Mouse (Mus musculus): ENCODE results near the gene Hspbap1. TPM values are rescaled to one million over a fixed set of nuclear protein-coding genes. Genes with fewer than 3 reads are reported as not detected.

The Hspbap1 gene
- polyA plus RNA-seq, 1 experiment from 2014 or later: 19.9 TPM

DNA sequence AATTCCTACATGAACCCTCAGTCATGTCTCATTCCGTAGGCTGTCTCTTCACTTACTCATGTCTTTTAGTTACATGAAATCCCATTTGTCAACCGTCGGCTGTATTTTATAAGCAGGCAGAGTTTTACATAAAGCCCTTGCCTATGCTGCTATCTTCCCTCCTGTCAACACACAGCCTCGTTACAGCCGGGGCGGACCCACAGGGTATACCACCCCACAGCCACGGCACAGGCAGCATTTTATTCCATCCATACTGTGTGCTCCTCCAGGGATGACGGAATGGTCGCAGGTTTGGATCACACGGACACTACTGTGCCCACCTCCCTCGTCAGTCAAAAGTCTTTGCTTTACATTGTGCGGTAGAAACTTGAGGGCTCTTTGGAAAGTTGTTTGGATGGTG, 29.8 kb upstream of the Hspbap1 start:
- DNase-seq (ENCODE audit: low spot score) (no peak), ATAC-seq (replicated peaks; ENCODE audit: low FRiP score, low TSS enrichment, low read depth) (no peak)
- Histone ChIP-seq H3K9ac (ENCODE audit: low read length) (no peak overlapping the region), H3K4me2 (ENCODE audit: low read length) (no peak overlapping the region), H3K4me3 (ENCODE audit: low read depth, low read length) (no peak overlapping the region), H3K9me3 (ENCODE audit: control insufficient read depth, low read length) (no peaks in the 10 kb centered on the region), H3K4me1 (replicated peaks; ENCODE audit: control insufficient read depth, insufficient read depth, low read length) (no peaks in the 10 kb centered on the region), H3K36me3 (ENCODE audit: control insufficient read depth, insufficient read depth, low read length) (no peaks in the 10 kb centered on the region), H3K27ac (ENCODE audit: low read depth) (no peak overlapping the region), H3K27me3 (replicated peaks; ENCODE audit: control insufficient read depth, insufficient read depth, low read length) (no peaks in the 10 kb centered on the region)
- WGBS: 73% methylated on average over 12 of the region's 12 CpGs

DNA sequence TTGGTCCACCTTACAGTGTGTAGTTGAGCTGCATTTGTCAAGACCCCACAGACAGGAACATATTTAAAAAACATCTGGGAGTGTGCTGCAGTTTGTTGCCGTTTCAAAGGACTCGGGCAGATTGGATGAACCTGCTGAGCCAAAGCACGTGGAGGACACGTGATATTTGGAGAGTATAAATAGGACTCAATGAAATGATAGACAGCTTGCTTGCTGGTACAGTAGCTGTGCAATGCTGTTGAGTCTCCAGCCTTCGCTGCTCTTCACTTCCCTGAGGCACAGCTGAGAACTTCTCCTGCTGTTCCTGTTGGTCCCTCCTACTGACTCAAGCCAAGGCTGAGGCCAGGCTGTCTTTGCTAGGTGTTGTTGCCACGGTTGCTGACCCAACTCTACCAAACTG, 29.2 kb upstream of the Hspbap1 start:
- H3K27me3 ChIP-seq (replicated peaks; ENCODE audit: control insufficient read depth, insufficient read depth, low read length): no peaks in the 10 kb centered on the region
- 80% methylated on average over 6 of the region's 6 CpGs for WGBS
- no peak overlapping the region for H3K4me2 ChIP-seq (ENCODE audit: low read length)
- no peak overlapping the region for H3K27ac ChIP-seq (ENCODE audit: low read depth)
- H3K9ac ChIP-seq (ENCODE audit: low read length): no peak overlapping the region
- no peaks in the 10 kb centered on the region for H3K9me3 ChIP-seq (ENCODE audit: control insufficient read depth, low read length)
- DNase-seq (ENCODE audit: low spot score) (no peak), ATAC-seq (replicated peaks; ENCODE audit: low FRiP score, low TSS enrichment, low read depth) (no peak)
- H3K36me3 ChIP-seq (ENCODE audit: control insufficient read depth, insufficient read depth, low read length): no peaks in the 10 kb centered on the region
- no peak overlapping the region for H3K4me3 ChIP-seq (ENCODE audit: low read depth, low read length)
- H3K4me1 ChIP-seq (replicated peaks; ENCODE audit: control insufficient read depth, insufficient read depth, low read length): no peaks in the 10 kb centered on the region

DNA sequence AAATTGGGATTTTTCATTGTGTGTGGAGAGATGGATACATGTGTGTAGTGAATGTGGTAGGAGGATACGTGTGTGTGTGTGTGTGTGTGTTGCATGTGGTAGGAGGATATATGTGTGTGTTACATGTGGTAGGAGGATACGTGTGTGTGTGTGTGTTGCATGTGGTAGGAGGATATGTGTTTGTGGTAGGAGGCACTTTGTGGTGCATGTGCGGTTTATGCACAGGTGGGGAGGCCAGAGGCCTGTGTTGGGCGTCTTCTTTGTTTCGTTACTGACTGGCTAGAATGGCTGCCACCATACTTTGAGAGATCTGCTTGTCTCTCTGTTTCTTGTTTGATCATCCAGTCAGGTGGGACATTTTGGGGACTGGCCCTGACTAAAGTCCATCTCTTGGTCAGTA, 28.6 kb upstream of the Hspbap1 start:
- Histone ChIP-seq H3K9me3 (ENCODE audit: control insufficient read depth, low read length) (no peaks in the 10 kb centered on the region), H3K27ac (ENCODE audit: low read depth) (no peak overlapping the region), H3K4me1 (replicated peaks; ENCODE audit: control insufficient read depth, insufficient read depth, low read length) (no peaks in the 10 kb centered on the region), H3K36me3 (ENCODE audit: control insufficient read depth, insufficient read depth, low read length) (no peaks in the 10 kb centered on the region), H3K27me3 (replicated peaks; ENCODE audit: control insufficient read depth, insufficient read depth, low read length) (no peaks in the 10 kb centered on the region), H3K4me3 (ENCODE audit: low read depth, low read length) (no peak overlapping the region), H3K4me2 (ENCODE audit: low read length) (no peak overlapping the region), H3K9ac (ENCODE audit: low read length) (no peak overlapping the region)
- DNase-seq (ENCODE audit: low spot score) (no peak), ATAC-seq (replicated peaks; ENCODE audit: low FRiP score, low TSS enrichment, low read depth) (no peak)
- 94% methylated on average over 5 of the region's 5 CpGs for WGBS

DNA sequence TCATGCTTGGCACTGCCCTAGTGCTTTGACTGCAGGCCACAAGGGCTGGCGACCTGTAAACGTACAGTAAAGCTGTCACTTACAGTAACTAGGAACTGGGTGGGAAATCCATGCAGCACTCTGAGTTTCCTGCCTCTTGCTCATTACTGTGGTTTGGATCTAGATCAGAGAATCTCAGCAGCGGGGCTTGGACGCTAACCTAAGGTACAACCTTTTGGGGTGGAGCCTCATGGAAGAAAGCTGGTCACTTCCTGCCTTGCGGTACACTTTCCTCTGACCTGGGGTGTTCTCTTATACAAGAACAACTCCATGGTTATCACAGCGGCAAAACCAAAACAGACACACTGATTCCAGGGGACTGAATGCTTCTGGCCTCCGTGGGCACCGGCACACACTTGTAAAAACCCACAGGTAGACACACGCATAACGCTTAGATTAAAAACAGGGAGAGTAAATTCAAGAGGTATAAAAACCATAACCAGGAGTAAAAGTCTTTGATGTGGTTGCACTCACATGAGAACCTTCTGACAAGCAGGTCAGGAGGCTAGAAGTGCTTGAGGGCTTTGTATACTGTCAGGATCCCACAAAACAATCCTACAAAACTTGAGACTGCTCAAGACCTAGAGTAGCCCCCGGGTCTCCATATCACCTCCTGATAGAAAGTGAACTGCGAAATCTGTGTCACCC, 27.8 kb upstream of the Hspbap1 start:
- WGBS: 91% methylated on average over 12 of the region's 12 CpGs
- no peaks in the 10 kb centered on the region for H3K4me1 ChIP-seq (replicated peaks; ENCODE audit: control insufficient read depth, insufficient read depth, low read length)
- no peak for DNase-seq (ENCODE audit: low spot score)
- no peak for ATAC-seq (replicated peaks; ENCODE audit: low FRiP score, low TSS enrichment, low read depth)
- H3K9me3 ChIP-seq (ENCODE audit: control insufficient read depth, low read length): no peaks in the 10 kb centered on the region
- no peak overlapping the region for H3K27ac ChIP-seq (ENCODE audit: low read depth)
- no peaks in the 10 kb centered on the region for H3K27me3 ChIP-seq (replicated peaks; ENCODE audit: control insufficient read depth, insufficient read depth, low read length)
- H3K4me3 ChIP-seq (ENCODE audit: low read depth, low read length): no peak overlapping the region
- H3K4me2 ChIP-seq (ENCODE audit: low read length): no peak overlapping the region
- no peaks in the 10 kb centered on the region for H3K36me3 ChIP-seq (ENCODE audit: control insufficient read depth, insufficient read depth, low read length)
- H3K9ac ChIP-seq (ENCODE audit: low read length): no peak overlapping the region

DNA sequence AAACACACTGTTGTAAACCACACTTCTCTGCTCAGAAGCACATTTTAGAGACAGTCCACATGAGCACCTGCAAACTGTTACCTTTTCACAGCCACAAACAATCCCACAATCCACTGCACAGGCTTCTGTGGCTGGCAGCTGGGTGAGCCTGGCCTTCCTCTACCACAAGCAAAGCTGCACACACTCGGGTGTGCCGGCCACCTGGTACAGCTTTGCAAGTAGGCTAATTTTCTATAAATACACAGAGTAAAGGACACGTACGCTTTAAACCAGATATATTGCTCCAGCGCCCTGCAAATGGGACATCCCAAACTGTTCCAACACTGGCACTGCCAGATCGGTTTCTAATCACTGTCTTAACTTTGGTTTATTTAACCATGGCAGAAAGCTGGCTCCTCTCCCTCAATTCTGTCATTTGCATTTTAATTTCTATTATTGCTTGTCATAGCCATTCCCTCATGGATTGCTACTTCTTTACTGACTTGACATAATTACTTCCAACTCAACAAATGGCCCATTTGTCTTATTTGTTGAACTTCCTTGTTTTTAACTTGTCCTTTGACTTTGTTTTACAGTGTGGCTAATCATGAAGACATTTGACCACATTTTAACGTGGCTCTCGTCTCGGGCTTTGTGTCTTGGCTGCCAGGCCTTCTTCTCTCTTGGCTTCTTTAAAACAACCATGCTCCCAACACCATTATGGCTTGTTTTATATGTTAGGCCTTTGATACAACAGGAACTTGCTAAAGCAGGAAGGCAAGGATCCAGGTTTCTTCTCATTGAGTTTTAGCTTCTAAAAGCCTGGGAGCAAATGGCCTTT, 22.5 kb upstream of the Hspbap1 start:
- H3K9me3 ChIP-seq (ENCODE audit: control insufficient read depth, low read length): no peaks in the 10 kb centered on the region
- no peaks in the 10 kb centered on the region for H3K36me3 ChIP-seq (ENCODE audit: control insufficient read depth, insufficient read depth, low read length)
- no peak overlapping the region for H3K9ac ChIP-seq (ENCODE audit: low read length)
- no peaks in the 10 kb centered on the region for H3K4me1 ChIP-seq (replicated peaks; ENCODE audit: control insufficient read depth, insufficient read depth, low read length)
- H3K27ac ChIP-seq (ENCODE audit: low read depth): no peak overlapping the region
- no peak overlapping the region for H3K4me3 ChIP-seq (ENCODE audit: low read depth, low read length)
- no peaks in the 10 kb centered on the region for H3K27me3 ChIP-seq (replicated peaks; ENCODE audit: control insufficient read depth, insufficient read depth, low read length)
- no peak for ATAC-seq (replicated peaks; ENCODE audit: low FRiP score, low TSS enrichment, low read depth)
- no peak overlapping the region for H3K4me2 ChIP-seq (ENCODE audit: low read length)
- 78% methylated on average over 9 of the region's 9 CpGs for WGBS
- DNase-seq (ENCODE audit: low spot score): no peak

DNA sequence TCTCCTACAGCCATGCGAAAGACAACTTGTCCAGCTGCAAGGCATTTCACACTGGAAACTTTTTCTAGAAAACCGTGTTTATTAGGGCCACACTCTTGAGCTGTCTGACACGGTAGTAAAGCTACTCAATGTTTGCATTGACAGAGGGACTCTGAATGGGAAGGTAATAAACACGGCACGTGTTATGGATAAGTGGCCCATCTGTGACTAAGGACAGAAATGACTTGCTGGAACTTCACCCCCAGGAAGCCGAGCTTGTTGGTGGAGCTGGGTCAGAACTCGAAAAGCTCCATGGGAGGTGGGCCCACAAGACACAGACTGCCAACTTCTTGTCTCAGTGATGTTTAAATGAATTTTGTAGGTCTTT, 22.0 kb upstream of the Hspbap1 start:
- WGBS: 76% methylated on average over 7 of the region's 7 CpGs
- H3K27me3 ChIP-seq (replicated peaks; ENCODE audit: control insufficient read depth, insufficient read depth, low read length): no peaks in the 10 kb centered on the region
- H3K9me3 ChIP-seq (ENCODE audit: control insufficient read depth, low read length): no peaks in the 10 kb centered on the region
- H3K36me3 ChIP-seq (ENCODE audit: control insufficient read depth, insufficient read depth, low read length): no peaks in the 10 kb centered on the region
- H3K4me3 ChIP-seq (ENCODE audit: low read depth, low read length): no peak overlapping the region
- no peak overlapping the region for H3K4me2 ChIP-seq (ENCODE audit: low read length)
- no peak overlapping the region for H3K27ac ChIP-seq (ENCODE audit: low read depth)
- DNase-seq (ENCODE audit: low spot score): no peak
- H3K4me1 ChIP-seq (replicated peaks; ENCODE audit: control insufficient read depth, insufficient read depth, low read length): no peaks in the 10 kb centered on the region
- no peak overlapping the region for H3K9ac ChIP-seq (ENCODE audit: low read length)
- ATAC-seq (replicated peaks; ENCODE audit: low FRiP score, low TSS enrichment, low read depth): no peak

DNA sequence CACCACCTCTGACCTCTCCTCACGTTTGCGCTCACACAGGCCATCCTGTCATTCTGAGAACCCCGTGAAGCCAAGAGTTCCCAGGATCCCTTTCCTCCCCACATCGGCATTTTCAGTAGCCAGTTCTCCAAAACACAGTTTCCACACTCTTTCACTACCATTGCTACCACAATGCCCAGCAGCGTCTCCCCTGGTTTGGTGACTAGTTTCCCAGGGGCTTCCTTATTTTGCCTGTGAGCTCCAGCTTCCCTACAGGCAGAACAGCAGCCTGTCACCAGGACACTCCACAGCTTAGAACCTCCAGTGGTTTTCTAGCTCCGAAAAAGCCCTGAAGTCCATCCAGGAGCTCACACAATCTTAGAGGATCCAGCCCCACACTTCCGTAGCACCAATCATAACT, 20.8 kb upstream of the Hspbap1 start:
- Histone ChIP-seq H3K9me3 (ENCODE audit: control insufficient read depth, low read length) (no peaks in the 10 kb centered on the region), H3K4me2 (ENCODE audit: low read length) (no peak overlapping the region), H3K27ac (ENCODE audit: low read depth) (no peak overlapping the region), H3K27me3 (replicated peaks; ENCODE audit: control insufficient read depth, insufficient read depth, low read length) (no peaks in the 10 kb centered on the region), H3K9ac (ENCODE audit: low read length) (no peak overlapping the region), H3K36me3 (ENCODE audit: control insufficient read depth, insufficient read depth, low read length) (no peaks in the 10 kb centered on the region), H3K4me3 (ENCODE audit: low read depth, low read length) (no peak overlapping the region), H3K4me1 (replicated peaks; ENCODE audit: control insufficient read depth, insufficient read depth, low read length) (no peaks in the 10 kb centered on the region)
- WGBS: 74% methylated on average over 7 of the region's 7 CpGs
- no peak for DNase-seq (ENCODE audit: low spot score)
- ATAC-seq (replicated peaks; ENCODE audit: low FRiP score, low TSS enrichment, low read depth): no peak

DNA sequence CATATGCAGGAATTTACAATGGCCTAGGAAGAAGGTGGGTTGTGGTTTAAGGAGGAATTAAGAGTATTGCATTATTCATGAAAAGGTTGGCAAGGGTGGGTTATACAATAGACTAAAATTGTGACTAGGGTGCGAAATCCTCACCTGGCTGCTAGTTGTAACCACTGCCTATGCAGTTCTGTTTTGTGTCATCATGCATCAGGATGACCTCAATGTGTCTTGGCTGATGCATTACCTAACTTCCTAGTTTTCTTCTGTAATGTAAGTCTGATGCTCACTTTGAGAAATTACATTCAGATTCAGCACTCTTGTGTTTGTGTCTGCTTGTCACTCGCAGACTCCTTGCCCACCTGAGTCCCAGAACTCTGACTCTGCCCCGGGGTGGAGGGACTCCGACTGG, 18.3 kb upstream of the Hspbap1 start:
- ATAC-seq (replicated peaks; ENCODE audit: low FRiP score, low TSS enrichment, low read depth) (no peak), DNase-seq (ENCODE audit: low spot score) (no peak)
- H3K9me3 ChIP-seq (ENCODE audit: control insufficient read depth, low read length): no peaks in the 10 kb centered on the region
- no peaks in the 10 kb centered on the region for H3K4me1 ChIP-seq (replicated peaks; ENCODE audit: control insufficient read depth, insufficient read depth, low read length)
- H3K27me3 ChIP-seq (replicated peaks; ENCODE audit: control insufficient read depth, insufficient read depth, low read length): no peaks in the 10 kb centered on the region
- H3K4me3 ChIP-seq (ENCODE audit: low read depth, low read length): no peak overlapping the region
- no peak overlapping the region for H3K4me2 ChIP-seq (ENCODE audit: low read length)
- WGBS: 87% methylated on average over 4 of the region's 4 CpGs
- H3K9ac ChIP-seq (ENCODE audit: low read length): no peak overlapping the region
- no peaks in the 10 kb centered on the region for H3K36me3 ChIP-seq (ENCODE audit: control insufficient read depth, insufficient read depth, low read length)
- H3K27ac ChIP-seq (ENCODE audit: low read depth): no peak overlapping the region

DNA sequence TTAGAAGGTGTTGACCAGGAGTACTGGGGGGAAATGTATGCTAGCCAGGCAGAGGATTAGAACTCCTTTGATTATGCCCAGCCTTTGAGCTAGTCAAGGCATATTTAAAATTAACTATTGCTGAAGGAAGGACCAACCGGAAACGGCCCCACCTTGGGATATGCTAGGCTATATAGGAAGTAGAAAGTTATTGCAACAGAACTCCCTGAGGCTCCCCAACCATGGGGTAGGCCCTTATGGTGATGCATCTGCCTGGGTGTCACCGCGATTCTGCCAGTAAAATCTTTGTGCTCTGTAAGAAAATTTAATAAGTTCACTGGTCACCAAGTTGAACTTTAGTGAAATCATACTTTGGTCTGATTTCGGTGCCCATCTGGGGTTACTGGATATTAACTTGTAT, 16.2 kb upstream of the Hspbap1 start:
- H3K4me1 ChIP-seq (replicated peaks; ENCODE audit: control insufficient read depth, insufficient read depth, low read length): no peaks in the 10 kb centered on the region
- no peak for DNase-seq (ENCODE audit: low spot score)
- no peak overlapping the region for H3K4me2 ChIP-seq (ENCODE audit: low read length)
- ATAC-seq (replicated peaks; ENCODE audit: low FRiP score, low TSS enrichment, low read depth): no peak
- H3K9ac ChIP-seq (ENCODE audit: low read length): no peak overlapping the region
- H3K27ac ChIP-seq (ENCODE audit: low read depth): no peak overlapping the region
- no peaks in the 10 kb centered on the region for H3K36me3 ChIP-seq (ENCODE audit: control insufficient read depth, insufficient read depth, low read length)
- no peaks in the 10 kb centered on the region for H3K27me3 ChIP-seq (replicated peaks; ENCODE audit: control insufficient read depth, insufficient read depth, low read length)
- WGBS: 90% methylated on average over 5 of the region's 5 CpGs
- H3K9me3 ChIP-seq (ENCODE audit: control insufficient read depth, low read length): no peaks in the 10 kb centered on the region
- H3K4me3 ChIP-seq (ENCODE audit: low read depth, low read length): no peak overlapping the region
